Mouse (Mus musculus): ENCODE data around the gene Pygo1.

DNA sequence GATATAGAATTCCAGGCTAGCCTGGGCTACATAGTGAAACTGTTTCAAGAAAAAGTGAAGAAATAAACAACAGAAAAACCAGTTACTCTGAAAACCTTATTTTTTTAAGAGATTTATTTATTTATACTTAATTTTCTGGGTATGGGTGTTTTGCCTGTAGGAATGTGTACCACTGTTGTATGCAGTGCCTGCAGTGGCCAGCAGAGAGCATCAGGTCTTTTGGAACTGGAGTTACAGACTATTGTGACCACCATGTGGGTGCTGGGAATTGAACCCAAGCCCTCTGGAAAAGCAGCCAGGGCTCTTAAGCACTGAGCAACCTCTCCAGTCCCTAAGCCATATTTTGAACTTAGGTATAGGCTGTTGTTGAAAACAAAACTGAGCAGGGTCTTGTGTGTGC, 47.5 kb downstream of the Pygo1 start:
- TF ChIP-seq POLR2A (IDR thresholded peaks at IDR 0.05; ENCODE audit: low read depth, low read length) (no peak), CTCF (conservative IDR thresholded peaks at IDR 0.05; ENCODE audit: insufficient read depth, insufficient read length, low read depth, low read length) (no peak)

Data from kidney, adult 2 months (tissue).